Mouse (Mus musculus): Measurements from ENCODE around the gene Olfr822.

DNA sequence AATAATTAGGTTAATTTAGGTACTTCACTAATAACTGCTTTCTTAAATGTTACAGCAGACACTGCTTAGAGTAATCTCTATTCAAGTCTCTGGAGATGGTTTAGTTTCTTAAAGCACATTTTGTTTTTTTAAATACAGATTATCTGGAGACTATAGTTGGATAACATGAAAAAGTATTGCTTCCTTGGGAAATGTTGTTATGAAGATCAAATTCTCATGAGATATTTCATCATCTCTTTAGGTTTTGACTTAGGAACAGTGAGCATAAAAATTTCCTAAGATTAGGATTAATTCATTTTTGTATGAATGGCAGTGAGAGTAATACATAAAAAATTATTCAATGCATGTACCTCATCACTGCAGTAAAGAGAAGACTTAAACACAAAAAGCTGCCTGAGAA, at the start of gene Olfr822:
- TF ChIP-seq CTCF (IDR thresholded peaks at IDR 0.05; ENCODE audit: control insufficient read depth, insufficient read depth, insufficient replicate concordance, low read depth, low read length) (no peak), POLR2A (IDR thresholded peaks at IDR 0.05; ENCODE audit: control insufficient read depth, low read depth, low read length) (no peak)
